Mouse (Mus musculus) left cerebral cortex, postnatal 36 days (tissue): ENCODE measurements around the gene Dock7. TPM values are rescaled to one million over a fixed set of nuclear protein-coding genes. Genes with fewer than 3 reads are reported as not detected.
"Not testable (repeated sequence)": the region's sequence is repeated elsewhere in the genome, so short reads cannot be mapped to it uniquely, and the experiment has no call there.

Experiments
- DNase-seq, 2 experiments: peaks; one replicate each; pipeline ENCODE4 v3.0.0; 2021 to 2022; ENCODE audit warnings: low spot score in 2 of 2, mixed read lengths in 1 of 2
- intact Hi-C: fragments of 180-260 bp; cut with DNase I; formaldehyde crosslinking; loops from one replicate; pipeline ENCODE4 v1.15.1; 2025
- total RNA-seq, 2 experiments: library from RNA; stranded (reverse); gene quantifications; 2 replicates each; pipeline ENCODE4 v1.2.3; 2021

The Dock7 gene
- total RNA-seq, 2 experiments from 2014 or later = 36.0 to 45.1 TPM

DNA sequence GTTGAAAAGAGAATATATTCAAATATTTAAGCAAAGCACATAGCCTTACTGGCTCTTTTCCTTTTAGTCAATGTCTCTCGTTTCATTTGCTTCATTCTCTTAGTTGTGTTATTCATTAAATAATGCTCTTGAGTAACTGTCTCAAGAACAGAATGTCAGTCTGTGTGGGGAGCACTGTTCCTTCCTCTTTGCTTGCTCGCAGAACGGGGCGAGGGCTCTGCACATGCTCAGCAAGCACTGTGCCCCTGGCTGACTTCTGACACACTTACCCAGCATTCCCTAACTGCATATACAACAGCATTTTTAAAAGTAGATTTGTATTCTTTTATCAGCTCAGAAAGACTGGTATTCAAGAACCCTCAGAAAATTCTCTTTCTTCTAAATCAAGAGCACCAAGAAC is 87.8 kb downstream of the Dock7 start:
- no peak for DNase-seq
- intact Hi-C loops = no loop called here

DNA sequence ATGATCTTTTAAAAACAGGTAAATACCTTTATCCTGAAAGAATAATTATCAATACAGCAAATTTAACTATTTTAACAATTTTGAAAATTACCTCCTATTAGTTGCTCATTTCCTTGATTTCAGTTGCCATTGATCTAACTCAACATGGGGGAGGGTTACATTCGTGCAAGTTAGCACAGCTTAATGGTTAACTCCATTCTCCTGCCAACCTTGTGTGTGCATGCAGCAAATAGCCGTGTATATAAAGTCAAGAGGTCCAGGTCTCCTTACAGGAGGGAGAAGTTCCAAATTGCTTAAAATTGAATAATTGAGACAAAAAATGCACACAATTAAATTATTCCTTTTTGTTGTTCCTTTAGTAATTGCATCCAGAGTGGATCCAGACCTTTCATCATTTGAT is 90.0 kb downstream of the Dock7 start, which contains the start of gene Angptl3:
Angptl3 (plus strand) TSS at position 269 of the 400 bp plus-strand sequence.
- DNase-seq = no peak
- intact Hi-C loops = no loop called here

DNA sequence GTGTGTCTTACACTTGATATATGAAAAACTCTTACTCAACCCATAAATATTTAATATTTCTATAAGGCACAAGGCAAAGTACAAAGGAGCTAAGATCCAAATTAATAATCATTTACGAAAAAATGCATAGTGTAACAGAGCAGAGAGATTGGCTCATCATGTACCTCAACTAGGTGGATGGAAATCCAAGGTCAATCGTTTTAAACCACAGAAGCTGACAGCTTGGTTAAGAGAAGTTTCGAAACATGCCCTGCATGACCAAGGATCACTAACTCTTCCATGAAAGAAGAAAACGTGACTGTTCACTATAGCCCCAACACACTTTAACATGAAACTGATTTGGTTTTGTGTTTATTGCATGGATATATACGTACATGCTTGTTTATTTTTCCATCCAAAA is 92.3 kb downstream of the Dock7 start:
- no peak for DNase-seq
- intact Hi-C loops = no loop called here

DNA sequence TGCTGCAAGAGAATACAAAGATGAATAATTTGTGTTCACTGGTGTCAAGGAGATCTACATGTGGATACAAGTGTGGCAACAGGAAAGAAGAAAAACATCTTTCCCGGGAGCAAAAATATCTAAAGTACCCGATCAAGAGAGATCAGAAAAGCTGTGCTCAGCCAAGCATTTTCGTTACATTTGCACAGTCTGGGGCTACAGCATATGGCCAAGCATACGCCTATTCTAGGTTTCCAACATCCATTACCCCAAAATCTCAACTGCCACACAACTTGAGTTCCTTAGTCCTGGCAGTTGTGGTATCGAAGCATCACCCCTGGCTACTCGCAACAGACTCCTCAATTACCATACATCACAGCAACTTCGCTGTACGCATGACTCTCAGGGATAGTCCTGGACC is 98.5 kb downstream of the Dock7 start:
- no peak for DNase-seq
- intact Hi-C loops = no loop called here

GRCm38 (mm10) chr4:99011039-99011438 is 109.7 kb downstream of the Dock7 start:
- no peak for DNase-seq
- intact Hi-C loops = no loop called here

- DNase-seq = no peak
- intact Hi-C loops = no loop called here
Observed at GRCm38 (mm10) chr4:99006319-99006718, 114.4 kb downstream of the Dock7 start.

GRCm38 (mm10) chr4:99005574-99005973 is 115.1 kb downstream of the Dock7 start:
- no peak for DNase-seq
- intact Hi-C loops = no loop called here

GRCm38 (mm10) chr4:98993491-98993890 is 127.2 kb downstream of the Dock7 start:
- DNase-seq = no peak
- intact Hi-C loops = no loop called here

- intact Hi-C loops = no loop called here
Observed at GRCm38 (mm10) chr4:98984701-98985100, 136.0 kb downstream of the Dock7 start.

GRCm38 (mm10) chr4:98979976-98980375 is 140.7 kb downstream of the Dock7 start:
- not testable (repeated sequence) for DNase-seq
- intact Hi-C loops = loop anchor here (10.0 kb wide), 1 partner anchor 205 kb away; no protein-coding TSS in a partner anchor

More at GRCm38 (mm10) chr4:98984701-98985100, 136.0 kb downstream of the Dock7 start:
- DNase-seq = no peak

DNA sequence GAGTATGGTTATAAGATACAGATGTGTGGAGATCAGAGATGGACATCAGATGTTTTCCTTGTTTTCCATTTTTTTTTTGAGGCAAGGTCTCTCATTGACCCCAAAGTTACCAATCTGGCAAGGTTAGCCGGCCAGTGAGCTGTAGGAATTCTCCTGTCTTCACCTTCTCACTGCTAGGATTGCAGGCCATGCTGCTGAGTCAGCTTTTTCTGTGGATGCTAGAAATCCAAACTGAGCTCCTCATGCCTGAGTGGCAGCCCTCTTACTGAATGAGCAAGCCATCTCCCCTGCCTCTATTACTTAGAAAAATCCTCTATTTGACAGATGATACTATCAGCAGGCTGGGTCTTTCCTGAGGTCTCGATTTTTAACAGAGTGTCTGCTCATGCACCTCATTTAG is 142.0 kb downstream of the Dock7 start:
- DNase-seq = no peak
- intact Hi-C loops = loop anchor here (10.0 kb wide), 1 partner anchor 206 kb away; no protein-coding TSS in a partner anchor

- intact Hi-C loops = loop anchor here (10.0 kb wide), 1 partner anchor 207 kb away; no protein-coding TSS in a partner anchor
- DNase-seq = not testable (repeated sequence)
Observed at GRCm38 (mm10) chr4:98978288-98978687, 142.4 kb downstream of the Dock7 start.

GRCm38 (mm10) chr4:98975741-98976140 is 145.0 kb downstream of the Dock7 start:
- DNase-seq = no peak
- intact Hi-C loops = loop anchor here (10.0 kb wide), 1 partner anchor 209 kb away; no protein-coding TSS in a partner anchor

DNA sequence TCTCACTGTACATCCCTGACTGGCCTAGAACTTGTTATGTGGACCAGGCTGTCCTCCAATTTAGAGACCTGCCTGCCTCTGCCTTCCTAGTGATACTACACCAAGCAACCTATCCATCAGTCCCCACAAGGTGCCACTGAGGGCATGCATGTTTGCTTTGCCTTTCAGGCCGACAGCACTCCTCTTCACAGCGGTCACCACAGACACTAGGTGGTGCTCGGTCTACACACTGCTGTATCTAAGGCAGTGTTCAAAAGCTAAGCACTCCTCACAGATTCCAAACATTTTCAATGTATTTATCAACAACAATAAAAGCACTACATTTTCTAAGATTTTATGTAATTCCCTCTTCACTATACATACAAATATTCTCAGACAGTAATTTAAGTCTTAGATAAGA is 150.8 kb downstream of the Dock7 start:
- intact Hi-C loops = loop anchor here (10.0 kb wide), 1 partner anchor 215 kb away; no protein-coding TSS in a partner anchor
- DNase-seq = no peak

- no peak for DNase-seq
- intact Hi-C loops = no loop called here
Observed at GRCm38 (mm10) chr4:98960243-98960642, 160.5 kb downstream of the Dock7 start.

- DNase-seq = no peak
- intact Hi-C loops = no loop called here
Observed at GRCm38 (mm10) chr4:98955986-98956385, 164.7 kb downstream of the Dock7 start.

DNA sequence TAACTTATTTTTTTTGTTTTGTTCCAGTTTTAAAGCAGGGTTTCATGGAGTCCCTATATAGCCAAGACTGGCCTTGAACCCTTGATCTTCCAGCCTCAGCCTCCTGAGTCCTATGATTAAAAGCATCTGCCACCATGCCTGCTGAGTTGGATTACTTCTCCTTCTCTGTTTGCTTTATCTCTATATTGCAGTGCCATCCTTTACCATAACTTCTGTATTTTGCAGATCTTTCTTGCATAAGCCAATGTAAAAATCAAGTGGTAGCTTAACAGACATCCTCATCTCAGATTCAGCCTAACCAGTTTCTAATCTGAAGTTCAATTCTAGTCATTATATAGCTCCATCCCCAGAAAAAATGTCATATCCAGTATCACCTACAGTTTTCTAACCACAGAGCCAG is 170.2 kb downstream of the Dock7 start:
- intact Hi-C loops = no loop called here
- no peak for DNase-seq

- intact Hi-C loops, DNase-seq: not testable (repeated sequence)
Observed at GRCm38 (mm10) chr4:98938210-98938609, 182.5 kb downstream of the Dock7 start.

- DNase-seq = no peak
- intact Hi-C loops = no loop called here
Observed at GRCm38 (mm10) chr4:98936036-98936435, 184.7 kb downstream of the Dock7 start.

- intact Hi-C loops = no loop called here
- no peak for DNase-seq
Observed at GRCm38 (mm10) chr4:98925250-98925781, 195.4 kb downstream of the Dock7 start.

DNA sequence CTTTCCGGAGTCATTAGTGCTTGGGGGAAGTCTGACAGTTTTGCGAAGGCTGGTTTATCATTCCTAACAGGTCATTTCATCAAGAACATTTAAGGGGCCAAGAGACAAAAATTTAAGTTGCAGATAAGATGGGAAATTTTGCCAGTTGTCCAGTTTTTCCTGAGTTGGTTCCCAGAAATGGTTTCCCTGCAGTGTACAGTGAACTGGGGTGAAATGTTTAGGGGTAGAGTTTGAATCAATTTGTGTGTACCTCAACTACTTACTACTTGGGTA is 195.9 kb downstream of the Dock7 start:
- DNase-seq = no peak
- intact Hi-C loops = loop anchor here (5.0 kb wide), 1 partner anchor 267 kb away; the partner anchor contains the start of gene Atg4c
